Mouse (Mus musculus) embryonic facial prominence, embryonic 14.5 days (tissue): ENCODE measurements around the gene 3100002H09Rik. TPM values are rescaled to one million over a fixed set of nuclear protein-coding genes. Genes with fewer than 3 reads are reported as not detected.

ENCODE experiments used
- polyA plus RNA-seq: library from polyadenylated mRNA; unstranded; fragments of >200 nt; fragmentation: Nextera tagmentation; extraction: Ambion mirVana; gene quantifications from 2 replicates; pipeline ENCODE4 v1.2.1, GENCODE M21; 2014

Gene 3100002H09Rik
- polyA plus RNA-seq, 1 experiment from 2014 or later = 0.47 TPM

Other genes starting within 250 kb of the 3100002H09Rik start
- gene Pou3f1, start 46.0 kb upstream of the 3100002H09Rik start, polyA plus RNA-seq = 1.2 and 1.7 TPM in 2 replicates
- gene Utp11, start 82.8 kb upstream of the 3100002H09Rik start, polyA plus RNA-seq = 58.6 and 62.7 TPM in 2 replicates
- 15.7 and 18.2 TPM in 2 replicates for gene Fhl3, start 89.9 kb upstream of the 3100002H09Rik start, polyA plus RNA-seq
- 110 and 118 TPM in 2 replicates for gene Sf3a3, start 104.0 kb upstream of the 3100002H09Rik start, polyA plus RNA-seq
- 23.7 and 29.5 TPM in 2 replicates for gene Inpp5b, start 131.0 kb upstream of the 3100002H09Rik start, polyA plus RNA-seq
- gene Mtf1, start 191.3 kb upstream of the 3100002H09Rik start, polyA plus RNA-seq = 9.9 and 11.5 TPM in 2 replicates
- 40.6 and 42.6 TPM in 2 replicates for gene Yrdc, start 239.9 kb upstream of the 3100002H09Rik start, polyA plus RNA-seq
- 64.2 and 64.4 TPM in 2 replicates for gene 1110065P20Rik, start 240.4 kb upstream of the 3100002H09Rik start, polyA plus RNA-seq